Mouse (Mus musculus) left cerebral cortex, adult 8-10 months (tissue): ENCODE measurements around the gene 4933427D14Rik. TPM values are rescaled to one million over a fixed set of nuclear protein-coding genes. Genes with fewer than 3 reads are reported as not detected.
"Not testable (repeated sequence)": the region's sequence is repeated elsewhere in the genome, so short reads cannot be mapped to it uniquely, and the experiment has no call there.

Experiments used
- DNase-seq, 2 experiments: peaks; one replicate each; pipeline ENCODE4 v3.0.0; 2022; ENCODE audit warnings: low spot score in 2 of 2
- total RNA-seq, 4 experiments: library from RNA; stranded (reverse); gene quantifications; 2 replicates each; pipeline ENCODE4 v1.2.4; 2022

The 4933427D14Rik gene
- total RNA-seq, 4 experiments from 2014 or later: 23.7 to 35.2 (median 28.0) TPM

GRCm38 (mm10) chr11:72205256-72205655, 2.0 kb downstream of the 4933427D14Rik start:
- no peak for DNase-seq

GRCm38 (mm10) chr11:72203440-72203839, 3.8 kb downstream of the 4933427D14Rik start:
- no peak for DNase-seq

GRCm38 (mm10) chr11:72196506-72196905, 10.8 kb downstream of the 4933427D14Rik start:
- no peak for DNase-seq

GRCm38 (mm10) chr11:72194259-72194658, 13.0 kb downstream of the 4933427D14Rik start:
- no peak for DNase-seq

GRCm38 (mm10) chr11:72190857-72191256, 16.4 kb downstream of the 4933427D14Rik start:
- no peak for DNase-seq

- DNase-seq: no peak
Observed at GRCm38 (mm10) chr11:72184252-72184651, 23.0 kb downstream of the 4933427D14Rik start.

- DNase-seq: no peak
Observed at GRCm38 (mm10) chr11:72181136-72181535, 26.1 kb downstream of the 4933427D14Rik start.

- no peak for DNase-seq
Observed at GRCm38 (mm10) chr11:72180556-72180955, 26.7 kb downstream of the 4933427D14Rik start.

GRCm38 (mm10) chr11:72176553-72176952, 30.7 kb downstream of the 4933427D14Rik start:
- DNase-seq: no peak

GRCm38 (mm10) chr11:72175966-72176365, 31.3 kb downstream of the 4933427D14Rik start:
- no peak for DNase-seq

GRCm38 (mm10) chr11:72174721-72175120, 32.5 kb downstream of the 4933427D14Rik start:
- no peak for DNase-seq

GRCm38 (mm10) chr11:72173506-72173905, 33.8 kb downstream of the 4933427D14Rik start:
- DNase-seq: no peak

- not testable (repeated sequence) for DNase-seq
Observed at GRCm38 (mm10) chr11:72171906-72172305, 35.4 kb downstream of the 4933427D14Rik start.

GRCm38 (mm10) chr11:72169871-72170270, 37.4 kb downstream of the 4933427D14Rik start:
- DNase-seq: no peak

- no peak for DNase-seq
Observed at GRCm38 (mm10) chr11:72163198-72163597, 44.1 kb downstream of the 4933427D14Rik start.

- DNase-seq: no peak
Observed at GRCm38 (mm10) chr11:72156624-72157023, 50.6 kb downstream of the 4933427D14Rik start.

GRCm38 (mm10) chr11:72155981-72156428, 51.3 kb downstream of the 4933427D14Rik start:
- DNase-seq: no peak

GRCm38 (mm10) chr11:72155186-72155980, 51.9 kb downstream of the 4933427D14Rik start:
- DNase-seq: peak in 1 of 2 experiments; percentile 67

- DNase-seq: no peak
Observed at GRCm38 (mm10) chr11:72153122-72153862, 54.0 kb downstream of the 4933427D14Rik start.

- no peak for DNase-seq
Observed at GRCm38 (mm10) chr11:72151120-72151519, 56.1 kb downstream of the 4933427D14Rik start.

- no peak for DNase-seq
Observed at GRCm38 (mm10) chr11:72147910-72148309, 59.3 kb downstream of the 4933427D14Rik start.

GRCm38 (mm10) chr11:72145877-72146248, 61.4 kb downstream of the 4933427D14Rik start:
- no peak for DNase-seq
